Mouse (Mus musculus) forebrain, embryonic 10.5 days (tissue): ENCODE measurements at regions not wholly inside any gene's neighbourhood (a gene's known extent, or its start where the extent isn't known, plus 50 kb on each side); places are given as distances from the start of the nearest gene placed in this dataset.
A peak's percentile ranks its signal among the peaks of the same experiment; 100 is the strongest.

Experiments used
- DNase-seq: peaks from one replicate; pipeline ENCODE4 v3.0.0-alpha.2; 2017; ENCODE audit warnings: low spot score; ENCODE audit errors: extremely low spot score
- H3K27ac ChIP-seq: fragments of 300-500 bp; sonication (generic); 2 replicates; pipeline ENCODE4 v1.5.1; 2016; ENCODE audit warnings: mild to moderate bottlenecking
- H3K27me3 ChIP-seq: fragments of 300-500 bp; sonication (generic); 2 replicates; pipeline ENCODE4 v1.6.1; 2016; ENCODE audit warnings: mild to moderate bottlenecking; ENCODE audit not compliant: poor library complexity, severe bottlenecking
- H3K36me3 ChIP-seq: fragments of 300-500 bp; sonication (generic); replicated peaks from 2 replicates; pipeline ENCODE4 v1.6.1; 2016; ENCODE audit warnings: mild to moderate bottlenecking, moderate library complexity
- H3K4me1 ChIP-seq: fragments of 300-500 bp; sonication (generic); 2 replicates; pipeline ENCODE4 v1.6.1; 2016
- H3K4me3 ChIP-seq: fragments of 300-500 bp; sonication (generic); 2 replicates; pipeline ENCODE4 v1.5.1; 2016; ENCODE audit warnings: mild to moderate bottlenecking, moderate library complexity
- H3K9me3 ChIP-seq: fragments of 300-500 bp; sonication (generic); 2 replicates; pipeline ENCODE4 v1.6.1; 2016; ENCODE audit warnings: mild to moderate bottlenecking, moderate library complexity
- WGBS: fragments of 180-500 bp; shearing (Covaris S2); methylation state at CpG from one replicate; pipeline ENCODE4 v1.1.7; 2016; 5-methylcytosine and 5-hydroxymethylcytosine counted together

GRCm38 (mm10) chr14:62163120-62163796 is 129.1 kb upstream of the Rnaseh2b start:
- Histone ChIP-seq H3K27me3 (no peaks in the 10 kb centered on the region), H3K9me3 (no peaks in the 10 kb centered on the region), H3K36me3 (no peaks in the 10 kb centered on the region), H3K27ac (no peak overlapping the region), H3K4me1 (peaks cover 9% of the 10 kb centered on the region), H3K4me3 (no peak overlapping the region)
- 77% methylated on average over 12 of the region's 12 CpGs for WGBS
- no peak for DNase-seq

GRCm38 (mm10) chr14:62164918-62165317 is 127.5 kb upstream of the Rnaseh2b start:
- Histone ChIP-seq H3K27me3 (no peaks in the 10 kb centered on the region), H3K9me3 (no peaks in the 10 kb centered on the region), H3K4me1 (peaks cover 9% of the 10 kb centered on the region), H3K27ac (no peak overlapping the region), H3K4me3 (no peak overlapping the region), H3K36me3 (no peaks in the 10 kb centered on the region)
- no peak for DNase-seq
- 79% methylated on average over 4 of the region's 4 CpGs for WGBS

GRCm38 (mm10) chr14:62166006-62166405 is 126.4 kb upstream of the Rnaseh2b start:
- Histone ChIP-seq H3K4me3 (no peak overlapping the region), H3K9me3 (no peaks in the 10 kb centered on the region), H3K27ac (no peak overlapping the region), H3K27me3 (no peaks in the 10 kb centered on the region), H3K36me3 (no peaks in the 10 kb centered on the region), H3K4me1 (peaks cover 12% of the 10 kb centered on the region)
- 89% methylated on average over 1 of the region's 1 CpGs for WGBS
- DNase-seq = no peak

GRCm38 (mm10) chr14:62166596-62166995 is 125.8 kb upstream of the Rnaseh2b start:
- H3K4me1 ChIP-seq = peaks cover 18% of the 10 kb centered on the region
- no peaks in the 10 kb centered on the region for H3K36me3 ChIP-seq
- no peaks in the 10 kb centered on the region for H3K9me3 ChIP-seq
- DNase-seq = no peak
- peak overlapping the region; percentile 51; the same call in 1 of the 2 replicates for H3K27ac ChIP-seq
- no peak overlapping the region for H3K4me3 ChIP-seq
- 67% methylated on average over 5 of the region's 5 CpGs for WGBS
- no peaks in the 10 kb centered on the region for H3K27me3 ChIP-seq

- peak overlapping the region; percentile 35; the same call in 1 of the 2 replicates for H3K27ac ChIP-seq
- H3K4me3 ChIP-seq = no peak overlapping the region
- 85% methylated on average over 6 of the region's 6 CpGs for WGBS
- no peaks in the 10 kb centered on the region for H3K36me3 ChIP-seq
- peaks cover 20% of the 10 kb centered on the region for H3K4me1 ChIP-seq
- no peaks in the 10 kb centered on the region for H3K27me3 ChIP-seq
- DNase-seq = no peak
- no peaks in the 10 kb centered on the region for H3K9me3 ChIP-seq
These were observed 125.3 kb upstream of the Rnaseh2b start for GRCm38 (mm10) chr14:62167090-62167489.

- H3K36me3 ChIP-seq = no peaks in the 10 kb centered on the region
- H3K4me1 ChIP-seq = peaks cover 31% of the 10 kb centered on the region
- no peak overlapping the region for H3K4me3 ChIP-seq
- no peak overlapping the region for H3K27ac ChIP-seq
- H3K27me3 ChIP-seq = no peaks in the 10 kb centered on the region
- 88% methylated on average over 6 of the region's 6 CpGs for WGBS
- H3K9me3 ChIP-seq = no peaks in the 10 kb centered on the region
- DNase-seq = no peak
These were observed 123.7 kb upstream of the Rnaseh2b start for GRCm38 (mm10) chr14:62168711-62169110.

GRCm38 (mm10) chr14:62170385-62170784 is 122.0 kb upstream of the Rnaseh2b start:
- H3K27ac ChIP-seq = no peak overlapping the region
- 85% methylated on average over 5 of the region's 5 CpGs for WGBS
- DNase-seq = no peak
- H3K9me3 ChIP-seq = no peaks in the 10 kb centered on the region
- H3K4me3 ChIP-seq = no peak overlapping the region
- H3K27me3 ChIP-seq = no peaks in the 10 kb centered on the region
- peaks cover 47% of the 10 kb centered on the region for H3K4me1 ChIP-seq
- no peaks in the 10 kb centered on the region for H3K36me3 ChIP-seq

- 84% methylated on average over 15 of the region's 15 CpGs for WGBS
- DNase-seq = no peak
- Histone ChIP-seq H3K36me3 (no peaks in the 10 kb centered on the region), H3K9me3 (no peaks in the 10 kb centered on the region), H3K27ac (no peak overlapping the region), H3K4me1 (peaks cover 47% of the 10 kb centered on the region), H3K27me3 (no peaks in the 10 kb centered on the region), H3K4me3 (no peak overlapping the region)
These were observed 120.9 kb upstream of the Rnaseh2b start for GRCm38 (mm10) chr14:62171256-62172047.

GRCm38 (mm10) chr14:62173835-62174530 is 118.4 kb upstream of the Rnaseh2b start:
- no peak for DNase-seq
- no peaks in the 10 kb centered on the region for H3K27me3 ChIP-seq
- H3K36me3 ChIP-seq = no peaks in the 10 kb centered on the region
- WGBS = 86% methylated on average over 16 of the region's 16 CpGs
- H3K27ac ChIP-seq = no peak overlapping the region
- no peak overlapping the region for H3K4me3 ChIP-seq
- H3K4me1 ChIP-seq = peaks cover 40% of the 10 kb centered on the region
- H3K9me3 ChIP-seq = no peaks in the 10 kb centered on the region

- Histone ChIP-seq H3K36me3 (no peaks in the 10 kb centered on the region), H3K27me3 (no peaks in the 10 kb centered on the region), H3K4me3 (no peak overlapping the region), H3K27ac (peak overlapping the region; percentile 20; the same call in 1 of the 2 replicates), H3K9me3 (no peaks in the 10 kb centered on the region), H3K4me1 (peaks cover 40% of the 10 kb centered on the region)
- WGBS = 78% methylated on average over 12 of the region's 12 CpGs
- no peak for DNase-seq
These were observed 116.9 kb upstream of the Rnaseh2b start for GRCm38 (mm10) chr14:62175384-62176048.

- 93% methylated on average over 5 of the region's 5 CpGs for WGBS
- no peak for DNase-seq
- Histone ChIP-seq H3K9me3 (no peaks in the 10 kb centered on the region), H3K4me1 (peaks cover 27% of the 10 kb centered on the region), H3K36me3 (no peaks in the 10 kb centered on the region), H3K27me3 (no peaks in the 10 kb centered on the region), H3K27ac (no peak overlapping the region), H3K4me3 (no peak overlapping the region)
These were observed 114.9 kb upstream of the Rnaseh2b start for GRCm38 (mm10) chr14:62177509-62177908.

GRCm38 (mm10) chr14:62187360-62187759 is 105.0 kb upstream of the Rnaseh2b start:
- WGBS = 88% methylated on average over 11 of the region's 11 CpGs
- no peaks in the 10 kb centered on the region for H3K4me1 ChIP-seq
- H3K9me3 ChIP-seq = no peaks in the 10 kb centered on the region
- H3K36me3 ChIP-seq = no peaks in the 10 kb centered on the region
- H3K4me3 ChIP-seq = no peak overlapping the region
- H3K27me3 ChIP-seq = no peaks in the 10 kb centered on the region
- H3K27ac ChIP-seq = no peak overlapping the region
- no peak for DNase-seq
